Mouse (Mus musculus) stomach, embryonic 16.5 days (tissue): ENCODE measurements around the gene Hdac8. TPM values are rescaled to one million over a fixed set of nuclear protein-coding genes. Genes with fewer than 3 reads are reported as not detected.

Experiments used
- ATAC-seq: fragments of 200-750 bp; cut with Nextera tagmentation; 2 replicates; pipeline ENCODE4 v1.8.0; 2017; ENCODE audit warnings: moderate number of reproducible peaks, moderate TSS enrichment; ENCODE audit not compliant: insufficient read depth, low FRiP score
- H3K27ac ChIP-seq: fragments of 300-500 bp; sonication (generic); 2 replicates; pipeline ENCODE4 v1.5.1; 2014; ENCODE audit warnings: low read length
- H3K27me3 ChIP-seq: fragments of 300-500 bp; sonication (generic); 2 replicates; pipeline ENCODE4 v1.6.1; 2014; ENCODE audit warnings: low read length, control low read depth, mixed read lengths; ENCODE audit not compliant: control insufficient read depth, insufficient read depth
- H3K36me3 ChIP-seq: fragments of 300-500 bp; sonication (generic); 2 replicates; pipeline ENCODE4 v1.6.1; 2014; ENCODE audit warnings: low read length; ENCODE audit not compliant: control insufficient read depth, insufficient read depth
- H3K4me1 ChIP-seq: fragments of 300-500 bp; sonication (generic); 2 replicates; pipeline ENCODE4 v1.6.1; 2014; ENCODE audit warnings: low read length, control low read depth, mixed read lengths; ENCODE audit not compliant: control insufficient read depth, insufficient read depth
- H3K4me2 ChIP-seq: fragments of 300-500 bp; sonication (generic); 2 replicates; pipeline ENCODE4 v1.6.1; 2014; ENCODE audit warnings: low read depth, low read length, mixed read lengths
- H3K4me3 ChIP-seq: fragments of 300-500 bp; sonication (generic); replicated peaks from 2 replicates; pipeline ENCODE4 v1.5.1; 2014; ENCODE audit warnings: mild to moderate bottlenecking, low read length
- H3K9ac ChIP-seq: fragments of 300-500 bp; sonication (generic); 2 replicates; pipeline ENCODE4 v1.6.1; 2014; ENCODE audit warnings: low read length
- H3K9me3 ChIP-seq: fragments of 300-500 bp; sonication (generic); replicated peaks from 2 replicates; pipeline ENCODE4 v1.6.1; 2016; ENCODE audit warnings: low read length, control low read depth; ENCODE audit not compliant: control insufficient read depth
- WGBS: fragments of 180-500 bp; shearing (Covaris S2); extraction: QIAGEN DNeasy Blood & Tissue Kit; methylation state at CpG from one replicate; pipeline ENCODE4 v1.1.7; 2014; 5-methylcytosine and 5-hydroxymethylcytosine counted together
- polyA plus RNA-seq: library from polyadenylated mRNA; unstranded; fragments of >200 nt; fragmentation: Nextera tagmentation; extraction: Ambion mirVana; gene quantifications from 2 replicates; pipeline ENCODE4 v1.2.1, GENCODE M21; 2015

Gene Hdac8
- polyA plus RNA-seq, 1 experiment from 2014 or later: 9.2 TPM

- WGBS: 71% methylated on average over 5 of the region's 5 CpGs
- H3K4me3 ChIP-seq: no peak overlapping the region
- no peak overlapping the region for H3K4me2 ChIP-seq
- no peaks in the 10 kb centered on the region for H3K9me3 ChIP-seq
- peaks cover 8% of the 10 kb centered on the region for H3K27me3 ChIP-seq
- no peak overlapping the region for H3K27ac ChIP-seq
- H3K9ac ChIP-seq: no peak overlapping the region
- no peak for ATAC-seq
- H3K4me1 ChIP-seq: no peaks in the 10 kb centered on the region
- H3K36me3 ChIP-seq: no peaks in the 10 kb centered on the region
These were observed 197.6 kb downstream of the Hdac8 start for GRCm38 (mm10) chrX:102307511-102307910.

- Histone ChIP-seq H3K4me2 (no peak overlapping the region), H3K4me3 (no peak overlapping the region), H3K27me3 (peaks cover 6% of the 10 kb centered on the region), H3K9me3 (no peaks in the 10 kb centered on the region), H3K9ac (no peak overlapping the region), H3K27ac (no peak overlapping the region), H3K36me3 (no peaks in the 10 kb centered on the region), H3K4me1 (no peaks in the 10 kb centered on the region)
- no peak for ATAC-seq
- WGBS: 49% methylated on average over 4 of the region's 4 CpGs
These were observed 199.4 kb downstream of the Hdac8 start for GRCm38 (mm10) chrX:102305806-102306205.

GRCm38 (mm10) chrX:102304914-102305313 is 200.2 kb downstream of the Hdac8 start:
- Histone ChIP-seq H3K27me3 (peaks cover 6% of the 10 kb centered on the region), H3K36me3 (no peaks in the 10 kb centered on the region), H3K4me1 (no peaks in the 10 kb centered on the region), H3K4me2 (no peak overlapping the region), H3K4me3 (no peak overlapping the region), H3K9me3 (no peaks in the 10 kb centered on the region), H3K9ac (no peak overlapping the region), H3K27ac (no peak overlapping the region)
- no peak for ATAC-seq
- WGBS: 77% methylated on average over 4 of the region's 4 CpGs

GRCm38 (mm10) chrX:102302476-102302875 is 202.7 kb downstream of the Hdac8 start:
- Histone ChIP-seq H3K36me3 (no peaks in the 10 kb centered on the region), H3K4me3 (no peak overlapping the region), H3K9me3 (no peaks in the 10 kb centered on the region), H3K4me2 (no peak overlapping the region), H3K4me1 (no peaks in the 10 kb centered on the region), H3K27me3 (peaks cover 6% of the 10 kb centered on the region; the same call in 1 of the 2 replicates), H3K9ac (no peak overlapping the region), H3K27ac (no peak overlapping the region)
- WGBS: 37% methylated on average over 3 of the region's 3 CpGs
- no peak for ATAC-seq

- no peak for ATAC-seq
- 65% methylated on average over 3 of the region's 3 CpGs for WGBS
- Histone ChIP-seq H3K27ac (no peak overlapping the region), H3K9ac (no peak overlapping the region), H3K4me1 (no peaks in the 10 kb centered on the region), H3K9me3 (no peaks in the 10 kb centered on the region), H3K36me3 (no peaks in the 10 kb centered on the region), H3K27me3 (no peaks in the 10 kb centered on the region; the same call in 1 of the 2 replicates), H3K4me3 (no peak overlapping the region), H3K4me2 (no peak overlapping the region)
These were observed 220.3 kb downstream of the Hdac8 start for GRCm38 (mm10) chrX:102284889-102285288.

- no peak for ATAC-seq
- H3K4me1 ChIP-seq: no peaks in the 10 kb centered on the region
- H3K9me3 ChIP-seq: no peaks in the 10 kb centered on the region
- H3K4me3 ChIP-seq: no peak overlapping the region
- H3K36me3 ChIP-seq: no peaks in the 10 kb centered on the region
- no peak overlapping the region for H3K27ac ChIP-seq
- peaks cover 3% of the 10 kb centered on the region for H3K27me3 ChIP-seq
- no peak overlapping the region for H3K9ac ChIP-seq
- 78% methylated on average over 14 of the region's 14 CpGs for WGBS
- H3K4me2 ChIP-seq: no peak overlapping the region
These were observed 242.4 kb downstream of the Hdac8 start for GRCm38 (mm10) chrX:102262620-102263345.

- H3K27ac ChIP-seq: no peak overlapping the region
- no peak overlapping the region for H3K4me2 ChIP-seq
- H3K9ac ChIP-seq: no peak overlapping the region
- no peaks in the 10 kb centered on the region for H3K36me3 ChIP-seq
- ATAC-seq: no peak
- 87% methylated on average over 4 of the region's 4 CpGs for WGBS
- no peaks in the 10 kb centered on the region for H3K9me3 ChIP-seq
- no peak overlapping the region for H3K4me3 ChIP-seq
- peaks cover 3% of the 10 kb centered on the region for H3K27me3 ChIP-seq
- no peaks in the 10 kb centered on the region for H3K4me1 ChIP-seq
These were observed 245.4 kb downstream of the Hdac8 start for GRCm38 (mm10) chrX:102259772-102260171.

GRCm38 (mm10) chrX:102253892-102254291 is 251.3 kb downstream of the Hdac8 start:
- ATAC-seq: no peak
- Histone ChIP-seq H3K27ac (no peak overlapping the region), H3K36me3 (no peaks in the 10 kb centered on the region), H3K4me2 (peak overlapping the region; percentile 29; the same call in 1 of the 2 replicates), H3K4me3 (no peak overlapping the region), H3K4me1 (0 out of 2 replicates have a peak, but pooled peaks cover 3% of the 10 kb centered on the region), H3K9ac (no peak overlapping the region), H3K9me3 (no peaks in the 10 kb centered on the region), H3K27me3 (peaks cover 40% of the 10 kb centered on the region)
- WGBS: 13% methylated on average over 7 of the region's 7 CpGs

- WGBS: 13% methylated on average over 44 of the region's 44 CpGs
- no peaks in the 10 kb centered on the region for H3K36me3 ChIP-seq
- no peak within 1 kb of the TSS for H3K27ac ChIP-seq
- H3K27me3 ChIP-seq: peaks cover 42% of the 10 kb centered on the region
- peak within 1 kb of the TSS; percentile 67 for H3K4me2 ChIP-seq
- peak within 1 kb of the TSS; percentile 20 for H3K9ac ChIP-seq
- H3K9me3 ChIP-seq: no peaks in the 10 kb centered on the region
- ATAC-seq: peak; percentile 79
- peak within 1 kb of the TSS; percentile 54 for H3K4me3 ChIP-seq
- 0 out of 2 replicates have a peak, but pooled peaks cover 3% of the 10 kb centered on the region for H3K4me1 ChIP-seq
These were observed 253.0 kb downstream of the Hdac8 start, which contains the start of gene Cited1 for GRCm38 (mm10) chrX:102251937-102252860. TSS of gene Cited1 (minus strand) at chrX:102252181.
